Mouse (Mus musculus): Measurements from ENCODE around the gene Olfr418. TPM values are rescaled to one million over a fixed set of nuclear protein-coding genes. Genes with fewer than 3 reads are reported as not detected.
"Not testable (repeated sequence)": the region's sequence is repeated elsewhere in the genome, so short reads cannot be mapped to it uniquely, and the experiment has no call there.

Olfr418 gene
- polyA plus RNA-seq (2016; fragmentation: Nextera tagmentation; extraction: Ambion mirVana): not detected in 2 replicates

DNA sequence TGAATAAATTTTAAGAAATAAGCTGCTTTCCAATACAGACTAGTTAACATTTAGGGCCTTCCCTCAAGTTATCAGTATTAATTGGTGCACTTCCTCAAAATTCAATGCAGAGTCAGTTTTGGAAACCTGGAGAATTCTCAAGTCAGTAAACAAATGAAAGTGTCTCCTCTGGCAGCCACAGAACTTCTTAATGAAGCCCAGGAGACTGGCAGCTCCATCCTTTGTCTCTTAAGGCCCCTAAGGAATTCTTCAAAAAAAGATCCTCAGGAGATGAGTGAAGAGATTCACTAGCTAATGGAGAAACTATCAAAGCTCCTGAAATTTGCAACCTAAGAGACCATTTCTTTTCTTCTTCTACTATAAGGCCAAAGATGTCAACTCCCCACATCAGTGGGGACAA, at the start of gene Olfr418:
TSS of gene Olfr418 (plus strand) at position 301 of the 400 bp plus-strand sequence.
- H3K4me3 ChIP-seq: no peak within 1 kb of the TSS
- no peaks in the 10 kb centered on the region for H3K36me3 ChIP-seq
- DNase-seq (ENCODE audit: low spot score): no peak
- H3K27me3 ChIP-seq (ENCODE audit: low read depth, poor library complexity, severe bottlenecking): no peaks in the 10 kb centered on the region
- H3K27ac ChIP-seq: no peak within 1 kb of the TSS
- H3K4me1 ChIP-seq: no peaks in the 10 kb centered on the region
- no peaks in the 10 kb centered on the region for H3K9me3 ChIP-seq (replicated peaks)

DNA sequence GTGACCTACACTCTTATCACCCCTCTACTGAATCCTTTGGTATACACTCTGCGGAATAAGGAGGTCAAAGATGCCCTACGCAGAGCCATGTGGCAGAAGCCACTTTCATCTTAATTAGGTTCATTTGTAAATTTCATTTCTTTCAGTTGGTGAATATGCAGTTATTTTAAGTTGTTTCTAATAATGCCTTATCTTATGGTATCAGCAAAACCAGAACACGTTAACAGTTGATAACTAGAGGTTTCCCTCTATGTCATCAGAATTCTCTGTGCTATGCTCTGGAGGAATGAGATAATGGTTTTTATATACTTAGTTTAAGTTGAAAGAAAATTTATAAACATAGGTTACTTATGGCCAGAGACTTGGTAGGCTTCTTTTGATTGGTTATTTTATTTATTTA, 49.3 kb upstream of the Olfr418 start:
- no peak for DNase-seq (ENCODE audit: low spot score)
- whole genome bisulfite sequencing: 96% methylated on average over 3 of the region's 3 CpGs
- no peaks in the 10 kb centered on the region for H3K9me3 ChIP-seq (replicated peaks)

DNA sequence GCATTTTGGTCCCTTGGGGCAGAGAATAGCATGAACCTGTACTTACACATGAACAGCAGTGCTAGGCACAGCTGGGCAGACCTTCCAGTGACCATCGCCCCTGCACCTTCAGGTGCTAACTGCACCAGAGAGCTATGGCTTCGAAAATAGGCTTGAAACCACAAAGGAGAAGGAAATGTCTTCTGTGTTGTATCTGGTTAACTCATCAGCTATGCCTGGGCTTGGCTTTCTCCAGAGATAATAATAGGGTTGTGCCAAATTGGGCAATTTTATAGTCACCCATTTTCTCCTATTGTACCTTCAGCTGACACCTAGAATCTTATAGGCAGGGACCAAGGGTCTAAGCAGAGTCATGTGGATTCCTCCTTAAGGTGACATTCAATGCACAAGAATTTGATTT, 38.7 kb upstream of the Olfr418 start, which contains the start of gene Fcer1a:
TSS of gene Fcer1a (minus strand) at position 134 of the 400 bp plus-strand sequence.
- Histone ChIP-seq H3K4me3 (no peak within 1 kb of the TSS), H3K36me3 (no peaks in the 10 kb centered on the region), H3K27ac (no peak within 1 kb of the TSS), H3K9me3 (replicated peaks) (no peaks in the 10 kb centered on the region), H3K27me3 (ENCODE audit: low read depth, poor library complexity, severe bottlenecking) (no peaks in the 10 kb centered on the region), H3K4me1 (no peaks in the 10 kb centered on the region)
- no peak for DNase-seq (ENCODE audit: low spot score)
- 90% methylated on average over 2 of the region's 2 CpGs for WGBS

More for the DNA sequence above, 49.3 kb upstream of the Olfr418 start:
- Histone ChIP-seq H3K4me1 (no peaks in the 10 kb centered on the region), H3K27ac (no peak overlapping the region), H3K27me3 (ENCODE audit: low read depth, poor library complexity, severe bottlenecking) (no peaks in the 10 kb centered on the region), H3K36me3 (no peaks in the 10 kb centered on the region), H3K4me3 (no peak overlapping the region)

DNA sequence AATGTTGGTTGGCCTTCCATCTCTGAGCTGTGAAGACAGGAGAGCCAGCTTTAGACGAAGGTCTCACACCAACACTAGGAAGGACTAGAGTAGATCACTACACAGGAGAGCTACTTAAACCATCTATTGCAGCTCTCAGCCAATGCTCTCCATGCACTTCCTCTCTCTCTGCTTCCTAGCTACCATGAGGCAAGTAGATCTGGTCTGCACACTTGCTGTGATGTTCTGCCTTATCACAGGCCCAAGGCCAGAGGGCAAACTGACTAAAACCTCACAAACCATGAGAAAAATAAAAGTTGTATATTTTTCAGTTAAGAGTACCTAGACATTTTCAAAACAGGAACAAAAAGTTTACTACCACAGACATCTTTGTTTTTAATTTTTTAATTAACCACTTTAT, 28.8 kb upstream of the Olfr418 start:
- DNase-seq (ENCODE audit: low spot score): not testable (repeated sequence)
- 86% methylated on average over 1 of the region's 1 CpGs for WGBS

DNA sequence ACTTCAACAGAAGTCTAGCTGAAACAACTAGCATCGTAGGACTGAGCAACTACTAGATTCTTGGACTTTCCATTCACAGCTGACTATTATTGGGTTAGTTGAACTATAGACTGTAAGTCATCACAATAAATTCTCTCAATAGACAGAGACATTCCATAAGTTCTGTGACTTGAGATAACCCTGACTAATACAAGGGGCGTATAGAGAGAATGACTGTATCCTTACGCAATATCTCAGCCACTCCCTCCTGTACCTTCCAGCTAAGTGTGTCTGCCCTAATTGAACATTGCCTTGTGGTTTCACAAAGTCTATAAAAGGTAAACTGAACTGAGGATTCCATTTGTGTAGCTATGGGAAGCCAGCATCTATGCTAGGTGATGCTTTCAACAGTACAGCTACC, 15.9 kb upstream of the Olfr418 start:
- Histone ChIP-seq H3K4me1 (no peaks in the 10 kb centered on the region), H3K27ac (no peak overlapping the region), H3K36me3 (no peaks in the 10 kb centered on the region), H3K27me3 (ENCODE audit: low read depth, poor library complexity, severe bottlenecking) (no peaks in the 10 kb centered on the region), H3K4me3 (no peak overlapping the region), H3K9me3 (replicated peaks) (no peaks in the 10 kb centered on the region)
- 94% methylated on average over 3 of the region's 3 CpGs for WGBS
- no peak for DNase-seq (ENCODE audit: low spot score)

More for the DNA sequence above, 28.8 kb upstream of the Olfr418 start:
- not testable (repeated sequence) for H3K27ac ChIP-seq; H3K4me1 ChIP-seq; H3K27me3 ChIP-seq (ENCODE audit: low read depth, poor library complexity, severe bottlenecking); H3K9me3 ChIP-seq (replicated peaks); H3K4me3 ChIP-seq; H3K36me3 ChIP-seq

DNA sequence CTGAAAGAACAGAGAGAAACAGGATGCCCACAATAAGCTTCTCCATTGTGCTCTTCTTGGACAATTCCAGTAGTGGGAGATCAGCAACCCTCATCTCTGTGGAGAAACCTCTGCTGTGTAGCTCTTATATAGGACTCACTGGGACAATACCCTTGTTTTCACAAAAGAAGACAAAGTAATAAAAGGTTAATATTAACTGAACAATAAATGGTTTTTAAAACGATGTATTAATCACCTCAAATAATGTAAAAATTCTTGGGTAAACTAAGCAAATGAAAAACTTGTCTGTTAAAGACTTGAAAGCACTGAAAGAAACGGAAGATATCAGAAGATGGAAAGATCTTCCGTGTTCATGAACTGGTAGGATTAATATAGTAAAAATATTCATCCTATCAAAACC, 11.9 kb downstream of the Olfr418 start, which contains the start of gene Mptx2:
TSS of gene Mptx2 (minus strand) at position 101 of the 400 bp plus-strand sequence.
- no peaks in the 10 kb centered on the region for H3K36me3 ChIP-seq
- H3K4me1 ChIP-seq: no peaks in the 10 kb centered on the region
- WGBS: 72% methylated on average over 3 of the region's 3 CpGs
- no peak within 1 kb of the TSS for H3K4me3 ChIP-seq
- no peak for DNase-seq (ENCODE audit: low spot score)
- H3K9me3 ChIP-seq (replicated peaks): no peaks in the 10 kb centered on the region
- H3K27ac ChIP-seq: no peak within 1 kb of the TSS
- no peaks in the 10 kb centered on the region for H3K27me3 ChIP-seq (ENCODE audit: low read depth, poor library complexity, severe bottlenecking)

DNA sequence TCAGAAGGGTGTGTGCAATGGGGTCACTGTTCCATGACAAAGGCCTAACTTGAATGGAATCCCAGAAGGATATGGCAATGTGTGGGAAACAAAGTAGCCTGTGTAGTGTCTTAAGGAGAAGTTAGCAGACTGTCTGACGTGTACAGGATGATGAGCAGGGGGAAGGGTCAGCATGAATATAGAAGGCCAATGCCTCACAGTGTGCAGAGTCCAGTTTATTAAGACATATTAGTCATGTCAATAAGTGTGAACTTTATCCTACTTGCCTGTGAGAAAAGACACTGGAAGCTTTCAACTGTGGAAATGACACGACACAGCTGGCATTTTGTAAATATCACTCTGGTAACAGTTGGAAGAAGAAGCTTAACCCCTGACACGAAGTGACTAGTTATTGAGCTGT, 37.0 kb downstream of the Olfr418 start:
- not testable (repeated sequence) for DNase-seq (ENCODE audit: low spot score)
- 70% methylated on average over 3 of the region's 3 CpGs for WGBS

DNA sequence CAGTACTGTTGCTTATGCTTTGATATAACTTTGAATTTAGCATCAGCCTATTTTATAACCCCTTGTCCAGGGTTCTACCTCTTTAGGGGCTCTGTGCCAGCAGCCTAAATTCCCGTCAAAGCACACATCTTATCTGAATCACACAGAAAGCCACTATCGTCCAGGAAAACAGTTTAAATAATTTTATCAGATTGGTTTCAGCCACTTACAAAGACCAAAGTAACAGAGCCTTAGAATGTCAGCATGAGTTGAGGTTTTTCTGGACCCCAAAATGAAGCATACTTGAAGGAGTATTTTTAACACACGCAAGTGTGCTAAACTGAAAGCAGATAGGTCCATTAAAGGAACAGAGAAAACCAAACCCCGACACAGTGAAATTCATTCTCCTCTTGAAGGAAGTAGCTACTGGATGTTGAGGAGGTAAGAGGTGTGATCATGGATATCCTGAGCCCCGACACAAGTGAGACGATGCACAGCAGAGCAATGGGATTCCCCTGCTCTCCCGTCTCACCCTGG, 47.8 kb downstream of the Olfr418 start:
- H3K4me1 ChIP-seq; H3K27me3 ChIP-seq (ENCODE audit: low read depth, poor library complexity, severe bottlenecking); H3K36me3 ChIP-seq; H3K27ac ChIP-seq; DNase-seq (ENCODE audit: low spot score); H3K9me3 ChIP-seq (replicated peaks); H3K4me3 ChIP-seq: not testable (repeated sequence)
- WGBS: 88% methylated on average over 7 of the region's 7 CpGs

More for the DNA sequence above, 37.0 kb downstream of the Olfr418 start:
- H3K36me3 ChIP-seq; H3K4me3 ChIP-seq; H3K27ac ChIP-seq; H3K27me3 ChIP-seq (ENCODE audit: low read depth, poor library complexity, severe bottlenecking); H3K9me3 ChIP-seq (replicated peaks); H3K4me1 ChIP-seq: not testable (repeated sequence)

DNA sequence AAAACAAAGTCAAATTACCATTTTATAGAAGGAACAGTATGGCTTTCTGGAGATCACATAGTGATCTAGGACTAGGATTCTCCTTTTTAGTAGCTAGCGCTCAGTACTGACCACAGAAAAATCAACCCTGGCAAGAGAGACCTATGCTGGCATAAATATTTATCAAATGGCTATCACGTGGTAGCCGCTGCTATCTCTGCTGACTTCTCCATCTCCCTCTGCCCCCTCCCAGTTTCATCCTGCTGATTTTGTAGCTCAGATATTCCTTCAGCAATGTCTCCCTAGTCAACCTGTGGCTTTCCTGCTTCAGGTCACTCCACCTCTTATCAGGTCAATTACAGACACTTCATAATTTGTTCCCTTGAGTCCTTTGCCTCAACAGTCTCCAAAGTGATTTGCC, 49.9 kb downstream of the Olfr418 start:
- no peaks in the 10 kb centered on the region for H3K9me3 ChIP-seq (replicated peaks)
- H3K27ac ChIP-seq: no peak overlapping the region
- no peaks in the 10 kb centered on the region for H3K27me3 ChIP-seq (ENCODE audit: low read depth, poor library complexity, severe bottlenecking)
- no peak for DNase-seq (ENCODE audit: low spot score)
- no peaks in the 10 kb centered on the region for H3K4me1 ChIP-seq
- no peak overlapping the region for H3K4me3 ChIP-seq
- H3K36me3 ChIP-seq: no peaks in the 10 kb centered on the region
- 88% methylated on average over 3 of the region's 3 CpGs for WGBS

DNA sequence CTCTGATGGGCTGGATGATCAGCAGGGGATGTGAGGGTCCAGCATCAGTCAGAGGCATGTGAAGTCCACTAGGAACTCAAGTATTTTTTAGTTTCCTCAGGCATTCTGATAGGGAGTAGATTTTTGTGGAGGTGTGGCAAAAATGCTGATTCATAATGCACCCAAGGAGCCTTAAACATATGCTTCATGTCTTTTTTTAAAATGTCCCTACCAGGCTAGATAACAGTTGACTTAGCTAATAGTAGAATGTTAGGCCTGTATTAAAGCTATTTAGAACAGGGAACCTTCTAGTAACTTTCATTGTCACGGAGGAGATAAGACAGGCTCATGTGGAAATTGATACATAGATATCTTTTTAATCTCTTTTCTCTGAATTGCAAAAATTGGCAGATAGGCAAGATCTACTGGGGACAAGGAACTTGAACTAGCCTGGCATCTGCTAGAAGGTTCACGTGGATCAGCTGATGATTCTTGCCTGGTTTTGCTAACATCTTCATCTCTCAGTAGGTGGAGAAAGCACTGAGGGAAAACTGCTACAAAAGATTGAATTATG, 52.2 kb downstream of the Olfr418 start:
- WGBS: 92% methylated on average over 2 of the region's 2 CpGs
- Histone ChIP-seq H3K27ac (no peak overlapping the region), H3K9me3 (replicated peaks) (no peaks in the 10 kb centered on the region), H3K4me1 (no peaks in the 10 kb centered on the region), H3K4me3 (no peak overlapping the region), H3K27me3 (ENCODE audit: low read depth, poor library complexity, severe bottlenecking) (no peaks in the 10 kb centered on the region), H3K36me3 (no peaks in the 10 kb centered on the region)
- DNase-seq (ENCODE audit: low spot score): no peak

DNA sequence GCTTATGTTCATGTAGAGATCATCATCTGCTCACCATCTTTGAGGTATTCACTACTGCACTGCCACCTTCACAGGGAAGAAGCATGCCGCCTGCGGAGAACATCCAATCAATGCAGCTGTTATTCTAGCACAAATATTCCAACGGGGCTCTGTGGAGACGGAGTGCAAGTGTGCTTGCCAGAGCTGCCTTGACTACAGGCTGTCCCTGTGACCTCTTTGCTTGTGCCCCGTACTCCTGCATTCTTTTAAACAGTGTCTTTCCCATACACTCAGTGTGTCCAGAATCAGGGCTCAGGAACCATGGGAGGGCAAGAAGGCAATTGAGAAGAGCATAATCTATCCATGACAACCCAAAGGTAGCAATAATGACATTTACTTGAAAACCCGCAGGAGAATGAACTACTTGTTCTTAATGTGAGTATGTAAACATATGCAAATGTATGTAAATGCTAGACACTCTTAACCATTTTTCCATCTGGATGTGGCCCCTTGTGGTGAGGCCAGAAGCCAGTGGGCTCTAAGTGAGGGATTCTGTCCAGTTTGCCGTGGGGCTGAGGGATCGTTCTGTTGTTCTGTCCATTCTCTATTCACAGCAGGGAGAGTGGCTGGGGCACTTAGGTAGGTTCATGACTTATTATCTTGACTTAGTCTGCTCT, 55.9 kb downstream of the Olfr418 start:
- no peaks in the 10 kb centered on the region for H3K27me3 ChIP-seq (ENCODE audit: low read depth, poor library complexity, severe bottlenecking)
- DNase-seq (ENCODE audit: low spot score): no peak
- no peak overlapping the region for H3K4me3 ChIP-seq
- no peaks in the 10 kb centered on the region for H3K9me3 ChIP-seq (replicated peaks)
- no peak overlapping the region for H3K27ac ChIP-seq
- 83% methylated on average over 8 of the region's 8 CpGs for WGBS
- H3K4me1 ChIP-seq: no peaks in the 10 kb centered on the region
- no peaks in the 10 kb centered on the region for H3K36me3 ChIP-seq

DNA sequence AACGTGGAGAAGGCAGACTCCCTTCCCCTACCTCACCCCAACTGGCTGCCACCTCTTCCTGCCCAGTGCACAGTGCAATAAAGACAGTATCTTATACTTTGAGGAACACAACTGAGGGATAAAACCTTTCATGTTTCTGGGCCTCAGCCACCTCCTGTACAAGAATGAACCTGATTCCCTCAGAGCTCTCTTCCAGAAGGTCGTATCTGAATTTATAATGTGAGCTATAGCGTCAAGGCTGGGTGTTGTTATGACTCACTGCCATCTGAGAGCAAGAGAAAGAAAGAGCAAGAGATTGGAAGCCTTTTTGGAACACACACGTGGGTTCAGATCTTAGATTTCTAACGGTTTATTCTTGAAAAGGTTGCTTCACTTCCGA, 56.4 kb downstream of the Olfr418 start:
- DNase-seq (ENCODE audit: low spot score): no peak
- Histone ChIP-seq H3K27me3 (ENCODE audit: low read depth, poor library complexity, severe bottlenecking) (no peaks in the 10 kb centered on the region), H3K9me3 (replicated peaks) (no peaks in the 10 kb centered on the region), H3K4me1 (no peaks in the 10 kb centered on the region), H3K27ac (no peak overlapping the region), H3K4me3 (no peak overlapping the region), H3K36me3 (no peaks in the 10 kb centered on the region)
- 72% methylated on average over 6 of the region's 6 CpGs for WGBS

All from limb, embryonic 10.5 days (tissue).